Comparison of ENCODE assay signal across 14 mouse cellular contexts in the genomic region with DNA sequence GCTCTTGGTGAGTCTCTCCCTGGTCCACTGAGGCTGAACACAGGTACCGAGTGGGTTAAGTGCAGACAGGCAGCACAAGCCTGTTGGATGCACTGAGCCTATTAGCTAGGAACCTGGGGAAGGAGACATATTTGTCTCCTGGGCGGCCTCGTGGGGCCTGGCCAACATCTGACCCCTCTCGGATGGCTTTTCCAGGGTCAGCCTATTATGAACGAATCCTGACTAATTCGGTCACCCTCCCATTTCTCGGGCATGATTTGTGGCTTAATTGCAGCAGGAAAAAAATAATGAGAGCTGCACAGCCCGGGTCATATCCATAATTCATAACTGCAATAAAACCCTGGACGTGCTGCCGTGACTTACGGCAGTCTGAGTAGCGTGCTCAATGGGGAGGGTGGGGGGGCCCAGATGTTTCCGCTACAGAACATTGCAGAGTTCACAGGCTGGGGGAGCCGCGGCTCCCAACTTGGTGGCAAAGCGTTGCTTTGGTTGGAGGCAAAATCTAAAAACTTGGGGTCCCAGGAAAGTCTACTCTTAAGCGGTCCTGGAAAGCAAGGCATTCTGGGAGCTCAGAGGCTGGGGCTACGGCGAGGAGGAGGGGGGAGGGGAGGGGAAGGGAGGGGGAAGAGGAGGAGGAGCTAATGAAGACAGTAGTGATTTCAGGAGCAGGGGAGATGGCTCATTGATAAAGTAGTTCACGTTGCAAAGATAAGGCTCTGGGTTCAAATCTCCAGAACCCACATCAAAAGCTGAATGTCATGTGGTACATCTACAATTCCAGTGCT. TPM values are rescaled to one million over a fixed set of nuclear protein-coding genes. Genes with fewer than 3 reads are reported as not detected.
A peak's percentile ranks its signal among the peaks of the same experiment; 100 is the strongest.
DNase-seq lines count a peak whose midpoint lies in the region; ATAC-seq and TF ChIP-seq lines count a peak whose summit lies in the region.
"Had no signal": no experiment of that assay in that cellular context is flagged by ENCODE, and none has a peak within 500 bp of the region (broad histone marks: within the 10 kb centered on the region; RNA-seq: fewer than 3 reads in every experiment).

No protein-coding gene starts in this region.

- H3K9me3 ChIP-seq in kidney, postnatal 0 days (replicated peaks; ENCODE audit: low read length): no peaks in the 10 kb centered on the region
- H3K9me3 ChIP-seq in midbrain, postnatal 0 days (ENCODE audit: low read length): no peaks in the 10 kb centered on the region
- H3K9me3 ChIP-seq: embryonic facial prominence, embryonic 13.5 days; heart, embryonic 10.5 days had no signal

- H3K36me3 ChIP-seq in kidney, postnatal 0 days (ENCODE audit: insufficient read depth, low read length): no peaks in the 10 kb centered on the region
- H3K36me3 ChIP-seq in midbrain, postnatal 0 days (ENCODE audit: insufficient read depth, low read length): no peaks in the 10 kb centered on the region
- H3K36me3 ChIP-seq: embryonic facial prominence, embryonic 13.5 days; heart, embryonic 10.5 days; limb, embryonic 12.5 days had no signal

- 51% methylated on average over 20 of the region's 20 CpGs for WGBS in kidney, postnatal 0 days
- 65% methylated on average over 20 of the region's 20 CpGs for WGBS in midbrain, postnatal 0 days

- H3K27ac ChIP-seq in kidney, postnatal 0 days: no peak overlapping the region
- H3K27ac ChIP-seq in midbrain, postnatal 0 days (ENCODE audit: low read depth, low read length): no peak overlapping the region
- H3K27ac ChIP-seq: embryonic facial prominence, embryonic 13.5 days; heart, embryonic 10.5 days; limb, embryonic 12.5 days had no signal

- H3K4me2 ChIP-seq in kidney, postnatal 0 days (ENCODE audit: low read length): peak overlapping the region; percentile 32
- H3K4me2 ChIP-seq in midbrain, postnatal 0 days (ENCODE audit: low read depth, low read length, poor library complexity, severe bottlenecking): no peak overlapping the region; the same call in 1 of the 2 replicates
- H3K4me2 ChIP-seq: embryonic facial prominence, embryonic 13.5 days; limb, embryonic 12.5 days had no signal

- no peak overlapping the region for H3K9ac ChIP-seq in kidney, postnatal 0 days (ENCODE audit: low read depth, low read length)
- no peak overlapping the region for H3K9ac ChIP-seq in midbrain, postnatal 0 days (replicated peaks; ENCODE audit: low read length, poor library complexity, severe bottlenecking)
- H3K9ac ChIP-seq: embryonic facial prominence, embryonic 13.5 days; forebrain, postnatal 0 days; limb, embryonic 12.5 days had no signal

- no peak for TF ChIP-seq CTCF in brain, embryonic 14.5 days (IDR thresholded peaks at IDR 0.05; ENCODE audit: borderline replicate concordance, extremely low read depth, insufficient read depth, insufficient read length)
- TF ChIP-seq CTCF in kidney, postnatal 0 days (IDR thresholded peaks at IDR 0.05; ENCODE audit: low read depth): no peak
- no peak for TF ChIP-seq CTCF in midbrain, postnatal 0 days (IDR thresholded peaks at IDR 0.05)

- no peaks in the 10 kb centered on the region for H3K27me3 ChIP-seq in kidney, postnatal 0 days (ENCODE audit: insufficient read depth, low read length)
- no peaks in the 10 kb centered on the region for H3K27me3 ChIP-seq in midbrain, postnatal 0 days (ENCODE audit: insufficient read depth, low read length)

- TF ChIP-seq POLR2A in brain, embryonic 14.5 days (IDR thresholded peaks at IDR 0.05; ENCODE audit: borderline replicate concordance, extremely low read depth, insufficient read depth, insufficient read length, poor library complexity, severe bottlenecking): no peak

- H3K4me3 ChIP-seq in kidney, postnatal 0 days (replicated peaks; ENCODE audit: low read depth, low read length): no peak overlapping the region
- H3K4me3 ChIP-seq in midbrain, postnatal 0 days (ENCODE audit: low read depth, low read length): no peak overlapping the region
- H3K4me3 ChIP-seq: embryonic facial prominence, embryonic 13.5 days; heart, embryonic 10.5 days; limb, embryonic 12.5 days had no signal

- peak; percentile 22 for DNase-seq in embryo, embryonic 10.5 days (ENCODE audit: low spot score)
- DNase-seq in embryo, embryonic 9.5 days (ENCODE audit: extremely low spot score): no peak
- peak; percentile 34 for DNase-seq in brain, embryonic 14.5 days (ENCODE audit: low read depth)
- DNase-seq in kidney, postnatal 0 days (ENCODE audit: low spot score): peak; percentile 68
- no peak for DNase-seq in midbrain, postnatal 0 days (ENCODE audit: low spot score)
- DNase-seq in urinary bladder, postnatal 10 days (ENCODE audit: low spot score): no peak
- no peak for DNase-seq in urinary bladder, postnatal 4 days (ENCODE audit: low spot score in 2 of 2)
- DNase-seq in layer of hippocampus, adult 9-10 months (ENCODE audit: low spot score): no peak
- DNase-seq: forebrain, postnatal 0 days; lung, postnatal 14 days had no signal

- peak; percentile 63; the same call in 1 of the 2 replicates for ATAC-seq in kidney, postnatal 0 days (replicated peaks; ENCODE audit: low FRiP score, low read depth)
- peak; percentile 42; the same call in 1 of the 2 replicates for ATAC-seq in midbrain, postnatal 0 days (ENCODE audit: low FRiP score)
- ATAC-seq: forebrain, postnatal 0 days had no signal

- H3K4me1 ChIP-seq in kidney, postnatal 0 days (replicated peaks; ENCODE audit: insufficient read depth, low read length): no peaks in the 10 kb centered on the region
- H3K4me1 ChIP-seq in midbrain, postnatal 0 days (ENCODE audit: insufficient read depth, low read length): no peaks in the 10 kb centered on the region
- H3K4me1 ChIP-seq: embryonic facial prominence, embryonic 13.5 days; heart, embryonic 10.5 days; limb, embryonic 12.5 days had no signal

RNA-seq across cellular contexts. Expression of a gene that starts 27.6 kb away (rescaled TPM):
- polyA plus RNA-seq in brain, embryonic 14.5 days (2012; rRNA removed): 0.37 and 0.72 TPM in 2 replicates
- polyA plus RNA-seq in kidney, postnatal 0 days (2015; fragmentation: Nextera tagmentation; extraction: Ambion mirVana): 0.17 and 0.20 TPM in 2 replicates
- total RNA-seq in midbrain, postnatal 0 days (2014; rRNA removed): 5.2 and 8.9 TPM in 2 replicates
- polyA plus RNA-seq in midbrain, postnatal 0 days (2015; fragmentation: Nextera tagmentation; extraction: Ambion mirVana): 4.7 and 5.8 TPM in 2 replicates
- polyA plus RNA-seq: embryonic facial prominence, embryonic 13.5 days; intestine, embryonic 14.5 days; limb, embryonic 12.5 days had no signal

RNA-seq across cellular contexts. Expression of a gene that starts 39.0 kb away (rescaled TPM):
- 0.56 and 1.0 TPM in 2 replicates for polyA plus RNA-seq in brain, embryonic 14.5 days (2012; rRNA removed)
- polyA plus RNA-seq in kidney, postnatal 0 days (2015; fragmentation: Nextera tagmentation; extraction: Ambion mirVana): not detected in 2 replicates
- total RNA-seq in midbrain, postnatal 0 days (2014; rRNA removed): not detected in 2 replicates
- polyA plus RNA-seq in midbrain, postnatal 0 days (2015; fragmentation: Nextera tagmentation; extraction: Ambion mirVana): 0.13 and 1.4 TPM in 2 replicates
- polyA plus RNA-seq: forebrain, postnatal 0 days had no signal

Comparison
In these comparisons a context has a peak if more than half of its experiments do, and no peak if none do; other contexts are left out.
1. DNase-seq: peak in embryo, embryonic 10.5 days (single experiment), brain, embryonic 14.5 days (single experiment) and kidney, postnatal 0 days (single experiment); none in embryo, embryonic 9.5 days (single experiment), midbrain, postnatal 0 days (single experiment), urinary bladder, postnatal 10 days (single experiment), urinary bladder, postnatal 4 days (0 of 2) and layer of hippocampus, adult 9-10 months (single experiment).